Mouse (Mus musculus) urinary bladder, postnatal 4 days (tissue): ENCODE results near the gene Ctnna3.

Experiments used
- DNase-seq, 2 experiments: peaks; one replicate each; pipeline ENCODE4 v3.0.0; 2021 to 2022; ENCODE audit warnings: low spot score in 2 of 2

Ctnna3 gene

DNA sequence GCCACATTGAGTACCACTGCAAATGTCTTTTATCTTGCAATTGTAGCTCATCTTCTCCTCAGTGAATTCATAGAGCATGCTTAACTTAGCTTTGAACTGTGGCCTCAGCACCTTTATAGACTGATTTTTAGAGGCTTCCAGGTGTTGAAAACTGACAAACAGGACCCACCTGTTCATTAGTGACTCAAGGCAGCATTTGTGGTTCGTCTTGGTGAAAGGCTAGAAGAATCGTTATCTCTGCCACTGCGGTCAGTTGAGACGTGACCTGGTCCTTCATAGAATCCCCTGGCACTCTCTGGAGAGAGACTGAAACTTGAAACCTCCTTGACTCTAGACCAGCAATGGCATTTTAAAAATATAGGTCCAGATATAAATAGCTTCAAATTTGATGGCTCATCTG is 96.1 kb downstream of the Ctnna3 start:
- DNase-seq: no peak

DNA sequence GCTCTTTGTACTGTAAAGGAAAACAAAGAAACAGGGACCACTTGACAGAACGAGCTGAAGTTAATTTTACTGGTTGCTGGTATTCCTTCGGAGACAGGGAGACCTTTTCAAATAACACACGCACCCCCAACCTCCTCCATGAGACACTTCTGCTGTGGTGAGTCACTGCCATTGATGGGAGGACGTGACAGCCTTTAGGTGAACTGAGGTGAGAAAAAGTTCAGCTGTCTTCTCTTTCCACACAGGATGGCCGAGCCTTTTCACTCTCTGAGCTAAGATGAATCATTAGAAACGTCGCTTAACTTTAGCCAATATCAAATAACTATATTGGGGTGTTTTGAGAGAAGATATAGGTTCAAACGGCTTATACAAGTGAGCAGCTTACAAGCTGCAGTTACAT is 102.5 kb downstream of the Ctnna3 start:
- DNase-seq: no peak

DNA sequence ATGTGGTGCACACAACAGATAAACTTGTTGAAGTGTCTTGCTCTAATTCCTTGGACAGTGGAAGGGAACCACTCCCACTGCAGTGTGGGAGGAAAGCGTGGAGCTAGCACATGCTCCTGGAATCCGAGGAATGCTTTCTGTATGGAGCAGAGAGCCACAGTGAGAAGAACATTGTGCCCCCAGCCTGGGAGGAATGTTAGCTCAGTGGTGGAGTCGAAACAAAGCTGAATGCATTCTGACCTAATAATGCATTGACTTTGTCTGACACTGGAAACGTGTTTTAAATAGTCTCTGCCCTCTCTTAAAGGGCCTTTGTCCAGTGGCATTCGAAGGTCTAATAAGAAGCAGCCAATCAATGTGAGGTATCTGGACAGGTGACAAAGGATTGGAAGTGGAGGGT is 111.9 kb downstream of the Ctnna3 start:
- DNase-seq: peak in 1 of 2 experiments; percentile 44

- no peak for DNase-seq
These were observed 112.6 kb downstream of the Ctnna3 start for GRCm38 (mm10) chr10:63542493-63542892.

GRCm38 (mm10) chr10:63566691-63567090 is 136.8 kb downstream of the Ctnna3 start:
- no peak for DNase-seq

DNA sequence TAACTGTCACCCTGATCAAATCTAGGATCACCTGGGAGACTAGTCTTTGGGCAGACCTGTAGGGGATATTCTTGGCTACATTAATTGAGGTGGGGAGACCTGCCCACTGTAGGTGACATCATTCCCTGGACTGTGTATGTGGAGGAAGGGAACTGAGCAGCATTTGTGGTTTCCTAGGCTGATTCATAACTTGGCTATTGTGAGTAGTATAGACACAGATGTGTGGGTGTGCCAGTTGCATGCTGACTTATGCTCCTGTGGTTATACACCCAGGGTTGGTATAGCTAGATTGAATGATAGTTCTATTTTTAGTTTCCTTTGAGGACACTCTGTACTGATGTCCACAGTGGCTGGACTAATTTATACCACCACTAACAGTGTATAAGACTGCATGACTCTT is 141.7 kb downstream of the Ctnna3 start:
- no peak for DNase-seq

DNA sequence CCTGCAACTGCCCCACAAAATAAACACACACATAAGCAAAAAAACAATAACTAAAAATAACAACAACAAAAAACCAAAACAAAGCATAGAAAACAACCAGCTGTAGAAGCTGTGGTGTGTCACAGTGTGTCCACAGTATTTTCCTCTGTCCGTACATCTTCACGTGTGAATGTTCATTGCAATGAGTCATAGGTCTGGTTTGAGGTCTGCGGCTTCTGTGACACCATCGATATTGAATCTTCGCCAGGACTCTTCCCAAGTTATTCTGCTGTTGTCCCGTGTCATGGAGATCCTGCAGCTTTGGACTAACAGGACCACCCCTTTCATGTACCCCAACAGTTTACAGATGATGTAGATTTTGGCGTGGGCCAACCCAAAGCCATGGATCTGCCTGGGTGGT is 143.0 kb downstream of the Ctnna3 start:
- DNase-seq: no peak

- DNase-seq: no peak
These were observed 144.3 kb downstream of the Ctnna3 start for GRCm38 (mm10) chr10:63574100-63574609.

GRCm38 (mm10) chr10:63582608-63583007 is 152.7 kb downstream of the Ctnna3 start:
- DNase-seq: peak; percentile 50 to 82

DNA sequence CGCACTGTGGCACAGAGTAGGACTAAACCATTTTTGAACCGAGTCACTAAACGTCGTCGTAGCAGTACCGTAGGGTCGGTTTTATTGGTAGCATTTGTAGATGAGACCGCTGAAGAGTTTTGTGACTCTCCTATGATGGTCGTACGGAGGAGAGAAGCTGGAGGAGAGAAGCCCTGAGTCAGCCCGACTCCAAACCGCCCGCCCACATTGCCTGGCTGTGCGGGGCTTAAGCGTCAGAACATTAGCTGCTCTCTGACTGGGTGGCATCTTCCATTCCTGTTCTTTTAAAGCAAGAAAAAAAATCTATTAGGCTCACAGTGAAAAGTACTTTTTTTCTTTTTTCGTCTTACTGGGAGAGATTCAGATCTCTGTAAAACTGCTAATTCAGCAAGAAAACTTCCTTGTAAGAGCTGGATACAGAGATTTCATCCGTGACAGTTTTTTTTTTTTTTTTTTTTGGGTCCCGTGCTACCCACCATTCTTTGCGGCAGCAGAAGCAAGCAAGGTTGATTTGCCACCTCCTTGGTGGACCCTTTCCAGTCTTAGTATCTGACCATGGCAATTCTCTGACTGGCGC is 154.0 kb downstream of the Ctnna3 start:
- DNase-seq: no peak

GRCm38 (mm10) chr10:63599417-63599816 is 169.5 kb downstream of the Ctnna3 start:
- DNase-seq: no peak

DNA sequence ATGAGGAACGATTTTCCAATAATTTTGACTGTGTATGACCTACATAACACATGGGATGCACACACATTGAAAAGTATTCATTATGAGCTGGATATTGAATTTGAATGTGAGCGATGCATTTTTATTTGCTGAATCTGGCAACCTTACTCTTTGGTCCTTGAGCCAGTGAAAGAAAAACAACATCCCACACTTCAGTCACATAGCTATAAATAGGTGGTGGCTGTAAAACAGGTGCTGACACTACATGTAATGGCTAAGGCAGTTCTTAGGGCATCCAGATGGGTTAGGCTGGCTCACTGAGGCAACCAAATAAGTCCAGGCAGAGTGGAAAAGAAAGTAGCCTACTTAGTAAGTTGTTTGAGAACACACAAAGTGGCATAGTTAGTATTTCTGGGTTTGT is 171.3 kb downstream of the Ctnna3 start:
- no peak for DNase-seq

DNA sequence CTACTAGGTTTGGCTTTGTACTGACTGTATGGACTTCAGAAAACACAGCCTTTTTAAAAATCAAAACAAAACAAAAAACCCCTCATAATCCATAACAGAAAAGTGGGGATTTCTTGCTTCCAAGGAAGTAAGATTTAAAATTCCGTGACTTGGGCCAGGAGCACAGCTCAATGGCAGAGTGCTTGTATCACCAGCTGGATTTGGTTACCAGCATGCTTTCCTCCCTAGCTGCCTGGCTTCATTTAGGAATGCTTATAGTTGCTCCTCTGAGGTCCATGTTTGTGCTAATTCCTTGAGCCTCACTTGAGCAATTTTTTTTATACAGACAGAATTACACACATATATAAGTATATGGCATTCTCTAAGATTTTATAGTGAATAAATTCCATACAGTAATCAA is 198.6 kb downstream of the Ctnna3 start:
- DNase-seq: no peak

- no peak for DNase-seq
These were observed 204.0 kb downstream of the Ctnna3 start for GRCm38 (mm10) chr10:63633915-63634314.

DNA sequence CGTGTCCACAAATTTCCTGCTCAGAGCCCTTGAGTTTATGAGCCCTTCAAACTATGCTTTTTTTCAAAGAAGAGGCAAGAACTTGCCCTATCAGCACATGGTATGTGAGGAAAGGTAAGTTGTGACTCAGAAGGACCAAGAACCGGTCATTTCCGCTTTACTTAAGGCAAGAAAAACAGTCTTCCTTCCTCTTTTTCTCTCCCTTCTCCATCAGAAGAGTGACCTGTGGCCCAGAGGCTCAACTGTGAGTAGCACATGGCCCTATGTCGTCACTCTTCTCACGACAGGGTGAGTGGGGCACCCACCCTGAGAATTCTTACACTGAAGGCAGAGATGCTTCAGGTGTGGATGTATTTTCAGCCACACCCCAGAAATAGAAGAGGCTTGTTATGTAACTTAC is 208.1 kb downstream of the Ctnna3 start:
- DNase-seq: no peak

GRCm38 (mm10) chr10:63647300-63647699 is 217.4 kb downstream of the Ctnna3 start:
- no peak for DNase-seq

GRCm38 (mm10) chr10:63650307-63650706 is 220.4 kb downstream of the Ctnna3 start:
- DNase-seq: no peak

- no peak for DNase-seq
These were observed 223.0 kb downstream of the Ctnna3 start for GRCm38 (mm10) chr10:63652887-63653286.

GRCm38 (mm10) chr10:63653571-63653970 is 223.7 kb downstream of the Ctnna3 start:
- no peak for DNase-seq

- DNase-seq: no peak
These were observed 224.7 kb downstream of the Ctnna3 start for GRCm38 (mm10) chr10:63654560-63654959.

GRCm38 (mm10) chr10:63676343-63676742 is 246.4 kb downstream of the Ctnna3 start:
- DNase-seq: no peak

GRCm38 (mm10) chr10:63689233-63689632 is 259.3 kb downstream of the Ctnna3 start:
- DNase-seq: no peak

- DNase-seq: no peak
These were observed 259.8 kb downstream of the Ctnna3 start for GRCm38 (mm10) chr10:63689651-63690050.

GRCm38 (mm10) chr10:63692039-63692438 is 262.1 kb downstream of the Ctnna3 start:
- DNase-seq: no peak
